Mouse (Mus musculus) kidney, embryonic 16.5 days (tissue): ENCODE data around the gene Ptar1. TPM values are rescaled to one million over a fixed set of nuclear protein-coding genes. Genes with fewer than 3 reads are reported as not detected.

Experiments used
- ATAC-seq: fragments of 200-750 bp; cut with Nextera tagmentation; 2 replicates; pipeline ENCODE4 v1.8.0; 2017; ENCODE audit warnings: moderate TSS enrichment; ENCODE audit not compliant: low FRiP score, low TSS enrichment
- H3K27ac ChIP-seq: fragments of 300-500 bp; sonication (generic); 2 replicates; pipeline ENCODE4 v1.5.1; 2014; ENCODE audit warnings: low read length
- H3K27me3 ChIP-seq: fragments of 300-500 bp; sonication (generic); 2 replicates; pipeline ENCODE4 v1.6.1; 2014; ENCODE audit warnings: low read length, control low read depth, mixed read lengths; ENCODE audit not compliant: insufficient read depth
- H3K36me3 ChIP-seq: fragments of 300-500 bp; sonication (generic); 2 replicates; pipeline ENCODE4 v1.6.1; 2014; ENCODE audit warnings: low read length, control low read depth, mixed read lengths; ENCODE audit not compliant: insufficient read depth
- H3K4me1 ChIP-seq: fragments of 300-500 bp; sonication (generic); 2 replicates; pipeline ENCODE4 v1.6.1; 2014; ENCODE audit warnings: low read length, control low read depth, mixed read lengths; ENCODE audit not compliant: insufficient read depth
- H3K4me2 ChIP-seq: fragments of 300-500 bp; sonication (generic); replicated peaks from 2 replicates; pipeline ENCODE4 v1.6.1; 2014; ENCODE audit warnings: low read depth, low read length
- H3K4me3 ChIP-seq: fragments of 300-500 bp; sonication (generic); 2 replicates; pipeline ENCODE4 v1.5.1; 2014; ENCODE audit warnings: mild to moderate bottlenecking, low read length
- H3K9ac ChIP-seq: fragments of 300-500 bp; sonication (generic); replicated peaks from 2 replicates; pipeline ENCODE4 v1.6.1; 2014; ENCODE audit warnings: low read length
- H3K9me3 ChIP-seq: fragments of 300-500 bp; sonication (generic); 2 replicates; pipeline ENCODE4 v1.6.1; 2016; ENCODE audit warnings: low read length, control low read depth
- WGBS: fragments of 180-500 bp; shearing (Covaris S2); extraction: QIAGEN DNeasy Blood & Tissue Kit; methylation state at CpG from one replicate; pipeline ENCODE4 v1.1.7; 2014; 5-methylcytosine and 5-hydroxymethylcytosine counted together
- polyA plus RNA-seq: library from polyadenylated mRNA; unstranded; fragments of >200 nt; fragmentation: Nextera tagmentation; extraction: Ambion mirVana; gene quantifications from 2 replicates; pipeline ENCODE4 v1.2.1, GENCODE M21; 2015

Ptar1 gene
- polyA plus RNA-seq = 5.4 and 6.6 TPM in 2 replicates

GRCm38 (mm10) chr19:23687296-23688021 is at the start of gene Ptar1:
Ptar1 (plus strand) TSS chr19:23687429.
- H3K27ac ChIP-seq = peak within 1 kb of the TSS; percentile 97
- H3K4me2 ChIP-seq = peak within 1 kb of the TSS; percentile 66
- no peaks in the 10 kb centered on the region for H3K27me3 ChIP-seq
- H3K4me1 ChIP-seq = peaks cover 13% of the 10 kb centered on the region
- under 1% methylated on average over 87 of the region's 93 CpGs for WGBS
- no peaks in the 10 kb centered on the region for H3K9me3 ChIP-seq
- peak; percentile 95 for ATAC-seq
- H3K4me3 ChIP-seq = peak within 1 kb of the TSS; percentile 93
- H3K36me3 ChIP-seq = no peaks in the 10 kb centered on the region
- H3K9ac ChIP-seq = peak within 1 kb of the TSS; percentile 98

- H3K4me1 ChIP-seq = no peaks in the 10 kb centered on the region
- no peak overlapping the region for H3K4me3 ChIP-seq
- 87% methylated on average over 5 of the region's 5 CpGs for WGBS
- H3K9me3 ChIP-seq = no peaks in the 10 kb centered on the region
- H3K36me3 ChIP-seq = no peaks in the 10 kb centered on the region
- H3K27ac ChIP-seq = no peak overlapping the region
- no peak overlapping the region for H3K9ac ChIP-seq
- no peaks in the 10 kb centered on the region for H3K27me3 ChIP-seq
- ATAC-seq = peak; percentile 15; the same call in 1 of the 2 replicates
- H3K4me2 ChIP-seq = no peak overlapping the region
These were observed 43.4 kb upstream of the Ptar1 start for GRCm38 (mm10) chr19:23643819-23644218.

- Histone ChIP-seq H3K36me3 (no peaks in the 10 kb centered on the region), H3K4me2 (no peak overlapping the region), H3K27me3 (no peaks in the 10 kb centered on the region), H3K4me1 (no peaks in the 10 kb centered on the region), H3K9me3 (no peaks in the 10 kb centered on the region), H3K4me3 (no peak overlapping the region), H3K27ac (no peak overlapping the region), H3K9ac (no peak overlapping the region)
- no peak for ATAC-seq
- WGBS = 81% methylated on average over 7 of the region's 7 CpGs
These were observed 41.9 kb upstream of the Ptar1 start for GRCm38 (mm10) chr19:23645347-23645746.

- no peaks in the 10 kb centered on the region for H3K27me3 ChIP-seq
- H3K4me2 ChIP-seq = no peak overlapping the region
- H3K4me3 ChIP-seq = no peak overlapping the region
- H3K36me3 ChIP-seq = no peaks in the 10 kb centered on the region
- H3K9me3 ChIP-seq = no peaks in the 10 kb centered on the region
- H3K4me1 ChIP-seq = no peaks in the 10 kb centered on the region
- no peak for ATAC-seq
- H3K27ac ChIP-seq = no peak overlapping the region
- WGBS = 93% methylated on average over 7 of the region's 7 CpGs
- H3K9ac ChIP-seq = no peak overlapping the region
These were observed 39.9 kb upstream of the Ptar1 start for GRCm38 (mm10) chr19:23647308-23647707.

GRCm38 (mm10) chr19:23652644-23653043 is 34.6 kb upstream of the Ptar1 start, which contains the start of gene 1700028P14Rik:
1700028P14Rik (minus strand) TSS chr19:23652812.
- ATAC-seq = peak; percentile 98
- Histone ChIP-seq H3K4me1 (no peaks in the 10 kb centered on the region), H3K4me3 (peak within 1 kb of the TSS; percentile 29), H3K9me3 (no peaks in the 10 kb centered on the region), H3K27ac (no peak within 1 kb of the TSS), H3K9ac (no peak within 1 kb of the TSS), H3K27me3 (no peaks in the 10 kb centered on the region), H3K36me3 (no peaks in the 10 kb centered on the region), H3K4me2 (peak within 1 kb of the TSS; percentile 51)
- WGBS = 4% methylated on average over 13 of the region's 13 CpGs

- Histone ChIP-seq H3K27ac (no peak overlapping the region), H3K4me2 (no peak overlapping the region; the same call in 1 of the 2 replicates), H3K9ac (no peak overlapping the region), H3K27me3 (no peaks in the 10 kb centered on the region), H3K4me1 (no peaks in the 10 kb centered on the region), H3K4me3 (no peak overlapping the region), H3K9me3 (no peaks in the 10 kb centered on the region), H3K36me3 (no peaks in the 10 kb centered on the region)
- WGBS = 91% methylated on average over 5 of the region's 5 CpGs
- no peak for ATAC-seq
These were observed 34.1 kb upstream of the Ptar1 start for GRCm38 (mm10) chr19:23653154-23653553.

- Histone ChIP-seq H3K36me3 (no peaks in the 10 kb centered on the region), H3K9me3 (no peaks in the 10 kb centered on the region), H3K4me2 (no peak overlapping the region), H3K9ac (no peak overlapping the region), H3K27ac (no peak overlapping the region), H3K4me1 (no peaks in the 10 kb centered on the region), H3K27me3 (no peaks in the 10 kb centered on the region), H3K4me3 (no peak overlapping the region)
- no peak for ATAC-seq
- WGBS = 66% methylated on average over 12 of the region's 12 CpGs
These were observed 29.8 kb upstream of the Ptar1 start for GRCm38 (mm10) chr19:23657261-23657932.

GRCm38 (mm10) chr19:23658350-23658749 is 28.9 kb upstream of the Ptar1 start:
- WGBS = 86% methylated on average over 4 of the region's 4 CpGs
- Histone ChIP-seq H3K4me2 (no peak overlapping the region), H3K36me3 (no peaks in the 10 kb centered on the region), H3K9me3 (no peaks in the 10 kb centered on the region), H3K9ac (no peak overlapping the region), H3K4me1 (no peaks in the 10 kb centered on the region), H3K27ac (no peak overlapping the region), H3K27me3 (no peaks in the 10 kb centered on the region), H3K4me3 (no peak overlapping the region)
- no peak for ATAC-seq

GRCm38 (mm10) chr19:23664083-23664482 is 23.1 kb upstream of the Ptar1 start:
- Histone ChIP-seq H3K4me1 (no peaks in the 10 kb centered on the region), H3K9me3 (no peaks in the 10 kb centered on the region), H3K4me3 (no peak overlapping the region), H3K9ac (no peak overlapping the region), H3K27ac (no peak overlapping the region), H3K36me3 (no peaks in the 10 kb centered on the region), H3K4me2 (no peak overlapping the region), H3K27me3 (no peaks in the 10 kb centered on the region)
- no peak for ATAC-seq
- WGBS = 89% methylated on average over 7 of the region's 7 CpGs

- H3K27ac ChIP-seq = no peak overlapping the region
- no peaks in the 10 kb centered on the region for H3K36me3 ChIP-seq
- WGBS = 86% methylated on average over 6 of the region's 6 CpGs
- H3K9ac ChIP-seq = no peak overlapping the region
- no peaks in the 10 kb centered on the region for H3K4me1 ChIP-seq
- H3K4me2 ChIP-seq = no peak overlapping the region
- H3K27me3 ChIP-seq = no peaks in the 10 kb centered on the region
- H3K4me3 ChIP-seq = no peak overlapping the region
- H3K9me3 ChIP-seq = no peaks in the 10 kb centered on the region
- no peak for ATAC-seq
These were observed 19.0 kb upstream of the Ptar1 start for GRCm38 (mm10) chr19:23668142-23668655.
